Mouse (Mus musculus): ENCODE data around the gene Nek7.

DNA sequence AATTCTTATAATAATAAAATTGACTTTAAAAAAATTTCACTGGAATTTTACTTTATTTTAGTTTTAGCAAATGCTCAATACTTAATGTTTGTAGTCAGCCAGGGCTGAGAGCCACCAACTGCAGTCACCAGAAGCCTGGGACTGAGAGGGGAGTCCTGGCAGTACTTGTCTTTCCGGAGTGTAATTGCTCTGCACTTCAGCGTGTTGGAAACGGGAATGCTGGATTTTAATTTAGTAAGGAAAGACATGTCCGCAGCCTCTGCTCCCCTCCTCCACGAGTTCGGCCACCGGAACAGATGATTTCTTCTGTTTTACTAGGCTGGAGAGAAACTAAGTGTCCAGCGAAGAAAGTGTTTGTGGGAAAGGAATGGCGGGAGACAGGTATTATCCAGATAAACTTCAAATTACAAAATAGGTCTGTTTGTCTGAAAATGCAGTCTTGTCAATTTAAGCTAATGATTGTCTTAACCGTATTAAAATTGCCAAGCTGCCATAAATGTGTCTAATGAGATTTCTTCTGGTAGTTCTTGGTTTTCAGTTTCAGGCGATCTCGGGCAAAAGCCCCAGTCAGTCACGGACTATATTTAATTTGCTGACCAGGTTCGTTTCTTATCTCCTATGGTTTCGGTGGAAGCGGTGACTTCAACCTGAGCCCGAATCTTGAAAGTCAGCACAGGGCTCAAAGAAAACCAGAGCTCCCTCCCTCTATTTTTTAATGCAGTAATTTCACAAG is 2.5 kb downstream of the Nek7 start:
- no peak for TF ChIP-seq CTCF (IDR thresholded peaks at IDR 0.05; ENCODE audit: low read depth, low read length)
- no peak for TF ChIP-seq POLR2A (IDR thresholded peaks at IDR 0.05; ENCODE audit: insufficient read depth, low read length)
